Mouse (Mus musculus) heart, embryonic 14.5 days (tissue): ENCODE measurements around the gene Lrrc8c. TPM values are rescaled to one million over a fixed set of nuclear protein-coding genes. Genes with fewer than 3 reads are reported as not detected.
A peak's percentile ranks its signal among the peaks of the same experiment; 100 is the strongest.

Experiments
- ATAC-seq: fragments of 200-750 bp; cut with Nextera tagmentation; 2 replicates; pipeline ENCODE4 v1.8.0; 2017; ENCODE audit warnings: low read depth, moderate TSS enrichment; ENCODE audit not compliant: insufficient number of reproducible peaks, insufficient read depth, low FRiP score
- H3K27ac ChIP-seq, 2 experiments: fragments of 200-500 bp in 1 of 2; fragments of 300-500 bp in 1 of 2; sonication (generic) in 1 of 2; replicated peaks in 1 of 2; 2 replicates each; pipeline ENCODE4 v1.5.1; 2012 to 2014; ENCODE audit warnings: low read depth in 2 of 2, low read length in 2 of 2, control low read depth in 1 of 2, mild to moderate bottlenecking in 1 of 2, mixed read lengths in 1 of 2; ENCODE audit not compliant: control insufficient read depth in 1 of 2, insufficient read depth in 1 of 2
- H3K27me3 ChIP-seq: fragments of 300-500 bp; sonication (generic); 2 replicates; pipeline ENCODE4 v1.6.1; 2014; ENCODE audit warnings: mild to moderate bottlenecking, low read length, control low read depth; ENCODE audit not compliant: control insufficient read depth, insufficient read depth
- H3K36me3 ChIP-seq: fragments of 300-500 bp; sonication (generic); 2 replicates; pipeline ENCODE4 v1.6.1; 2014; ENCODE audit warnings: mild to moderate bottlenecking, control low read depth, low read length, mixed read lengths; ENCODE audit not compliant: control insufficient read depth, insufficient read depth
- H3K4me1 ChIP-seq, 2 experiments: fragments of 200-500 bp in 1 of 2; fragments of 300-500 bp in 1 of 2; sonication (generic) in 1 of 2; 2 replicates each; pipeline ENCODE4 v1.6.1; 2012 to 2014; ENCODE audit warnings: low read length in 2 of 2, control low read depth in 1 of 2, mixed read lengths in 1 of 2; ENCODE audit not compliant: control insufficient read depth in 2 of 2, insufficient read depth in 2 of 2
- H3K4me2 ChIP-seq: fragments of 300-500 bp; sonication (generic); 2 replicates; pipeline ENCODE4 v1.6.1; 2014; ENCODE audit warnings: mild to moderate bottlenecking, low read length
- H3K4me3 ChIP-seq, 2 experiments: fragments of 200-500 bp in 1 of 2; fragments of 300-500 bp in 1 of 2; sonication (generic) in 1 of 2; 2 replicates each; pipeline ENCODE4 v1.5.1; 2012 to 2014; ENCODE audit warnings: low read length in 2 of 2, mild to moderate bottlenecking in 2 of 2, control low read depth in 1 of 2, low read depth in 1 of 2, moderate library complexity in 1 of 2; ENCODE audit not compliant: control insufficient read depth in 1 of 2, insufficient read depth in 1 of 2
- H3K9ac ChIP-seq: fragments of 300-500 bp; sonication (generic); 2 replicates; pipeline ENCODE4 v1.6.1; 2014; ENCODE audit warnings: mild to moderate bottlenecking, low read length
- H3K9me3 ChIP-seq: fragments of 300-500 bp; sonication (generic); 2 replicates; pipeline ENCODE4 v1.6.1; 2016; ENCODE audit warnings: low read length, control low read depth; ENCODE audit not compliant: control insufficient read depth
- WGBS: fragments of 180-500 bp; shearing (Covaris S2); extraction: QIAGEN DNeasy Blood & Tissue Kit; methylation state at CpG from one replicate; pipeline ENCODE4 v1.1.7; 2014; 5-methylcytosine and 5-hydroxymethylcytosine counted together
- polyA plus RNA-seq: library from polyadenylated mRNA; unstranded; fragments of >200 nt; fragmentation: Nextera tagmentation; extraction: Ambion mirVana; gene quantifications from 2 replicates; pipeline ENCODE4 v1.2.1, GENCODE M21; 2014

Lrrc8c gene
- polyA plus RNA-seq, 1 experiment from 2014 or later: 21.7 TPM

DNA sequence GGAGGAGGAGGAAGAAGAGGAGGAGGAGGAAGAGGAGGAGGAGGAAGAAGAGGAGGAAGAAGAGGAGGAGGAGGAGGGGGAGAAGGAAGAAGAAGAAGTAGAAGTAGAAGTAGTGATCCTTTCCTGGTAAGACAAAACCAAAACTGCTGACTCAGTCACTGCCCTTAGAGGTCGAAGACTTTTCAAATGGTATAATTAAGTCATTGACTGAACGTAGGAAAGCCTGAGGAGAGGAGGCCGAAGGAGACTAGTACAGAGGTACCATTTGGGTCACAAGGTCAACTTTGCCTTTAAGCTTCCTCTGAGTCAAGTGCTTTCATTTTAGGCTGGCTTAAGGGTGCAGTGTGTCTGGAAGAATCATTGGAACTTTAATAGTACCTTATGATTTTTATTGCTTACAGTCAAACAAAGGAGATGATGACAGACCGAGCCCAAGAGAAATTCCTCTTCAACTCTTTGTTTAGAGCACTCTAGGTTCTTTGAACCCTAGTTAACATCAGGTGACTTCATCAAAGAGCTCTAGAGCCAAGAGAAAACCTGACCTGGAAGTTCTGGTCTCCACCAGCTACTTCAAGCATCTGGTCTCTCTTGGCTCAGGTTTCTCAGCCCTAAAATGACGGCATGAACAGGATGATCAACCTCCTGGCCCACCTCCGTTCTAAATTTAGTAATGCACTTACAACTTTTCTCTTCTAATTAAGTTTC lies 49.0 kb downstream of the Lrrc8c start:
- Histone ChIP-seq H3K27ac (no peak overlapping the region), H3K27me3 (no peaks in the 10 kb centered on the region), H3K4me1 (peaks cover 7 to 24% of the 10 kb centered on the region in 2 experiments), H3K9me3 (no peaks in the 10 kb centered on the region), H3K4me2 (no peak overlapping the region), H3K9ac (no peak overlapping the region), H3K4me3 (no peak overlapping the region), H3K36me3 (0 out of 2 replicates have a peak, but pooled peaks cover 9% of the 10 kb centered on the region)
- ATAC-seq: no peak
- WGBS: 75% methylated on average over 6 of the region's 6 CpGs

DNA sequence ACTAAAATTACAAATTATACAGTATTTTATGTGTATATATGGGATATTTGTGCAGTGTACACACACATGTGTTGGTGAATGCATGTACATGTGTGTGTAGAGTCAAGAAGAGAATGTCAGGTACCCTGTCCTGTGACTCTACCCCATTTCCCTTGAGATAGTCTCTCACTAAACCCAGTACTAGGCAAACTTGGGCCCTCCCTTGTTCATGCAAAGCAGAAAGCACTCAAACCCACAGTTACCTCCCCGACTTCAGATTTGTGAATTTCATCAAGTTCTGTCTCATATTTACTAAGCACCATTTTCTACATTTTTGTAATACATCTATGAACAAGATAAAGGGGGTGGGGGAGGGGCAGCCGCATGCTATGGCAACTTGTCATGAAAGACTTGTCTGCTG lies 50.0 kb downstream of the Lrrc8c start:
- Histone ChIP-seq H3K4me1 (peaks cover 7 to 24% of the 10 kb centered on the region in 2 experiments), H3K9me3 (no peaks in the 10 kb centered on the region), H3K27me3 (no peaks in the 10 kb centered on the region), H3K4me2 (no peak overlapping the region), H3K4me3 (no peak overlapping the region), H3K9ac (no peak overlapping the region), H3K36me3 (peaks cover 15% of the 10 kb centered on the region; the same call in 1 of the 2 replicates), H3K27ac (no peak overlapping the region)
- ATAC-seq: no peak
- 75% methylated on average over 2 of the region's 2 CpGs for WGBS

DNA sequence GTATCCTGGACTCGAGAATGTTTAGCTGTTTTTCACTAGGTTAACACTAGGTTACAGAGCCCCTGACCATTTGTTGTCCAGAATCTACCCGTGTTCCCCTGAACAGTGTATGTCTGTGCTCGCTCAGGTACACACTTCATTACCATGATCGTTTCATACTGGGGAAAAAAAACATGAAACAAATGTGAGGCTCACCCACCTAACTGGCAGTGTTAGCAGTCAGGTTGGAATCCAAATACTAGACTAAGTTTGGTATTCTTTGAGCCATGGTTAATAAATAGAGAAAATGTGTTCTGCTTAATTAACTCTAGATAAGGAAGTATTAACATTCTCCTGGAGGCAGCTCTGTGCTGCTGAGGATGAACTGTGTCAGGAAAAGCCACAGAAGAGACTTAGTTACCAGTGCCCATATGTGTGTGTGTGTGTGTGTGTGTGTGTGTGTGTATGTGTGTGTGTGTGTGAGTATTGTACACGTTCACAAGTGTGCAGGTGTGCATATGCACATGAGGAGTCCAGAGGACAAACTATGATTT lies 53.0 kb downstream of the Lrrc8c start:
- H3K36me3 ChIP-seq: peaks cover 15% of the 10 kb centered on the region; the same call in 1 of the 2 replicates
- H3K27ac ChIP-seq: no peak overlapping the region
- 80% methylated on average over 5 of the region's 5 CpGs for WGBS
- H3K27me3 ChIP-seq: no peaks in the 10 kb centered on the region
- no peak overlapping the region for H3K4me2 ChIP-seq
- H3K9me3 ChIP-seq: no peaks in the 10 kb centered on the region
- no peak overlapping the region for H3K9ac ChIP-seq
- no peak overlapping the region for H3K4me3 ChIP-seq
- peaks cover 5 to 22% of the 10 kb centered on the region in 2 experiments for H3K4me1 ChIP-seq
- ATAC-seq: no peak

DNA sequence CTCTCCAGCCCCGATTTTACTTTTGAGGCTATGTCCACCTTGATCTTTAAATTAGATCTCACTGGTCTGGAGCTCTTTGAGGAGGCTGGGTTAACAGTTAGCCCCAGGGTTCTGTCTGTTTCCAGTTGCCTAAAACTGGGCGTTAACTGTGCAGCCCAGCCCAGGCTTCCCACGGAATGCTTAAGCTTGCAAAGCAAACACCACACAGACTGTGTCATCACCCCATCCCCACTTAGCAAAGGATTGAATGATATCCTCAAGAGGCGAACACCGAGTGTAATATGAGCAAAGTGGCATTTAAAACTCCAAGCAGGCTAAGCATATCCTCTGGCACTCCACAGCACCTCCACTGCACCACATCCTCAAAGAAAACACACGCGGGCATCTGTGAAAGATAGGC lies 53.7 kb downstream of the Lrrc8c start:
- no peaks in the 10 kb centered on the region for H3K9me3 ChIP-seq
- no peak overlapping the region for H3K27ac ChIP-seq
- WGBS: 47% methylated on average over 7 of the region's 7 CpGs
- no peak for ATAC-seq
- no peak overlapping the region for H3K4me2 ChIP-seq
- peaks cover 5 to 22% of the 10 kb centered on the region in 2 experiments for H3K4me1 ChIP-seq
- H3K4me3 ChIP-seq: no peak overlapping the region
- H3K9ac ChIP-seq: no peak overlapping the region
- H3K27me3 ChIP-seq: no peaks in the 10 kb centered on the region
- peaks cover 12% of the 10 kb centered on the region; the same call in 1 of the 2 replicates for H3K36me3 ChIP-seq

DNA sequence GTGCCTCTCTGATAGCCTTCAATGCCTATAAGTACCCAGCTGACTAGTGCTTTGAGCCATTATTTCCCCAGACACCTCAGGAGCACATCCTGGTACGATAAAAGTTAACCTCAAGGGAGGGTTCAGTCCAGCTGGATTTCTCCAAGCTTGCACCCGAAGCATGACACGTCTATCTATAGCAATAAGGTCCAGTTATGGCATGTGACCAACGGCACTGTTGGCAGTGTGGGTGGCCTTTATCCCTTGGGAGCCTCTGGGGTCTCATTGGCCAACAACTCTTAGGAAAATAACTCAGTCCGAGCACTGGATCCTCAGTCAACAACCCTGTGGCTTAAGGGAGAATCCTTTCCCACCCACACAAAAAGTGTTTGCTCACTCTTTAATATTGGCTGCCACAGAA lies 55.6 kb downstream of the Lrrc8c start:
- Histone ChIP-seq H3K9me3 (no peaks in the 10 kb centered on the region), H3K9ac (no peak overlapping the region), H3K4me1 (peaks cover 5 to 19% of the 10 kb centered on the region in 2 experiments), H3K27me3 (no peaks in the 10 kb centered on the region), H3K27ac (no peak overlapping the region), H3K36me3 (peaks cover 20% of the 10 kb centered on the region), H3K4me2 (no peak overlapping the region), H3K4me3 (no peak overlapping the region)
- WGBS: 88% methylated on average over 5 of the region's 5 CpGs
- no peak for ATAC-seq

DNA sequence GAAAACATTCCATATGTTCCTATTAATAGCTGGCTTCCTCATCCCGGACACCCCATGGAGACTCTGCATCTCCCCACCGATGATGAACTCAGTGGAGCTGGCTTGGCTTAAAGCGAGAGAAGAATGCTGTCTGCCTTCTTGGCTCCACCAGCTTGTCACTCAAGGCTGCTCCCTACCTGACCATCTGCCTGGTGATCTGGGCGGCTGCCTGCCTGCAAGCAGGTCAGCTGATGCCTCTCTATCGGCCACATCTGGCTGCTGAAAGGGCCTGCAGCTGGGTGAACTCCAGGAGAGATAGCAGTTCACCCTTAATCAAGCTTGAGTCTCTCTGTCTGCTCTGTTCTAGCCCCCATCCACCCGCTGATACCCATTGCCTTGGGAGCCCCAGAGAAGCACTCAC lies 56.7 kb downstream of the Lrrc8c start:
- no peak overlapping the region for H3K4me2 ChIP-seq
- no peak overlapping the region for H3K4me3 ChIP-seq
- ATAC-seq: no peak
- H3K27ac ChIP-seq: 0 out of 4 replicates have a peak overlapping the region, but pooled peaks of 1 of the 2 experiments have one; percentile 27
- H3K27me3 ChIP-seq: no peaks in the 10 kb centered on the region
- H3K36me3 ChIP-seq: peaks cover 30% of the 10 kb centered on the region
- 36% methylated on average over 6 of the region's 6 CpGs for WGBS
- no peak overlapping the region for H3K9ac ChIP-seq
- no peaks in the 10 kb centered on the region for H3K9me3 ChIP-seq
- H3K4me1 ChIP-seq: peaks cover 5 to 19% of the 10 kb centered on the region in 2 experiments

DNA sequence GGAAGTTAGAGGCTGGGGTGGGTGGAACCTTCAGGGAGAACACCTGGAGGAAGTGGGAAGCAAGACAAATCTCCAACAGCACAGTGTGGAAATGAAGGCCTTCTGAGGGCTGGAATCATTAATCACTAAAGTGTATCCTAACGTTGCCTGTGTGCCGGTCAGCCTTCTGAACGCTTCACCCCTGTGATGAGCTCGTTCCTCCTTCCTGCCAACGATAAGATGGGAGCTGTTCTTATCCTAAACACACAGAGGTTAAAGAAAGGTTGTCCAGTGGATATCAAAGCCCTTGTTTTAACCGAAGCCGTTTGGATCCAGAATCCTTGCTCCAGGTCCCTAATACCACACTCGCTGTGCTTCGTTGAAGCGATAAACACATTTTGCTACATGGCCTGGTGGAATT lies 61.7 kb downstream of the Lrrc8c start:
- Histone ChIP-seq H3K4me3 (no peak overlapping the region), H3K4me1 (peaks cover 2 to 23% of the 10 kb centered on the region in 2 experiments), H3K27me3 (no peaks in the 10 kb centered on the region), H3K27ac (no peak overlapping the region), H3K9me3 (no peaks in the 10 kb centered on the region), H3K9ac (no peak overlapping the region), H3K4me2 (no peak overlapping the region), H3K36me3 (peaks cover 30% of the 10 kb centered on the region)
- WGBS: 70% methylated on average over 10 of the region's 10 CpGs
- no peak for ATAC-seq
